Comparison of ENCODE assay signal across 8 mouse cellular contexts in genomic region chr3:67583846-67584186, GRCm38 (mm10). TPM values are rescaled to one million over a fixed set of nuclear protein-coding genes. Genes with fewer than 3 reads are reported as not detected.
DNase-seq lines count a peak whose midpoint lies in the region; ATAC-seq lines count a peak whose summit lies in the region.

No protein-coding gene starts in this region.

- no peak for ATAC-seq in heart, embryonic 13.5 days (ENCODE audit: extremely low read depth, insufficient number of reproducible peaks, low FRiP score, low TSS enrichment)
- no peak for ATAC-seq in forebrain, embryonic 14.5 days
- ATAC-seq in midbrain, embryonic 16.5 days, result no peak

- H3K4me2 ChIP-seq in heart, embryonic 13.5 days, result peak overlapping the region; percentile 87
- peak overlapping the region; percentile 72 for H3K4me2 ChIP-seq in forebrain, embryonic 14.5 days (ENCODE audit: low read length)
- H3K4me2 ChIP-seq in midbrain, embryonic 16.5 days (ENCODE audit: low read length), result peak overlapping the region; percentile 86; the same call in 1 of the 2 replicates

- H3K4me3 ChIP-seq in heart, embryonic 13.5 days, result peak overlapping the region; percentile 71
- 0 out of 2 replicates have a peak overlapping the region, but pooled peaks have one; percentile 88 for H3K4me3 ChIP-seq in forebrain, embryonic 14.5 days (ENCODE audit: low read depth, low read length)
- no peak overlapping the region for H3K4me3 ChIP-seq in midbrain, embryonic 16.5 days (ENCODE audit: low read depth, low read length)

- 77% methylated on average over 6 of the region's 6 CpGs for WGBS in heart, embryonic 13.5 days
- WGBS in forebrain, embryonic 14.5 days, result 85% methylated on average over 6 of the region's 6 CpGs
- WGBS in midbrain, embryonic 16.5 days, result 83% methylated on average over 6 of the region's 6 CpGs

- peaks cover 13% of the 10 kb centered on the region for H3K4me1 ChIP-seq in heart, embryonic 13.5 days
- H3K4me1 ChIP-seq in forebrain, embryonic 14.5 days (ENCODE audit: control insufficient read depth, insufficient read depth, low read length), result peaks cover 6% of the 10 kb centered on the region
- peaks cover 15% of the 10 kb centered on the region; the same call in 1 of the 2 replicates for H3K4me1 ChIP-seq in midbrain, embryonic 16.5 days (ENCODE audit: control insufficient read depth, insufficient read depth, low read length)

- H3K9ac ChIP-seq in heart, embryonic 13.5 days, result peak overlapping the region; percentile 81; the same call in 1 of the 2 replicates
- H3K9ac ChIP-seq in forebrain, embryonic 14.5 days (ENCODE audit: low read length), result no peak overlapping the region
- no peak overlapping the region for H3K9ac ChIP-seq in midbrain, embryonic 16.5 days (ENCODE audit: low read depth, low read length)

- DNase-seq in heart, postnatal 4 days, result no peak
- no peak for DNase-seq in forebrain, embryonic 14.5 days (ENCODE audit: low spot score)
- DNase-seq in kidney, postnatal 10 days, result peak; percentile 23
- no peak for DNase-seq in urinary bladder, postnatal 36 days (ENCODE audit: low spot score in 2 of 2)
- DNase-seq in urinary bladder, postnatal 4 days (ENCODE audit: low spot score in 2 of 2), result no peak
- no peak for DNase-seq in cerebellum, postnatal 25 days

- H3K27me3 ChIP-seq in heart, embryonic 13.5 days (replicated peaks), result peaks cover 16% of the 10 kb centered on the region
- H3K27me3 ChIP-seq in forebrain, embryonic 14.5 days (replicated peaks; ENCODE audit: control insufficient read depth, insufficient read depth, low read length), result 0 out of 2 replicates have a peak, but pooled peaks cover 4% of the 10 kb centered on the region
- no peaks in the 10 kb centered on the region; the same call in 1 of the 2 replicates for H3K27me3 ChIP-seq in midbrain, embryonic 16.5 days (ENCODE audit: control insufficient read depth, insufficient read depth, low read depth, low read length)

- peaks cover 42% of the 10 kb centered on the region for H3K36me3 ChIP-seq in heart, embryonic 13.5 days
- H3K36me3 ChIP-seq in forebrain, embryonic 14.5 days (ENCODE audit: control insufficient read depth, insufficient read depth, low read length), result peaks cover 26% of the 10 kb centered on the region
- peaks cover 5% of the 10 kb centered on the region; the same call in 1 of the 2 replicates for H3K36me3 ChIP-seq in midbrain, embryonic 16.5 days (ENCODE audit: control insufficient read depth, insufficient read depth, low read length)

- no peaks in the 10 kb centered on the region for H3K9me3 ChIP-seq in heart, embryonic 13.5 days
- H3K9me3 ChIP-seq in forebrain, embryonic 14.5 days (replicated peaks; ENCODE audit: control insufficient read depth, low read length), result no peaks in the 10 kb centered on the region
- H3K9me3 ChIP-seq in midbrain, embryonic 16.5 days (replicated peaks; ENCODE audit: control insufficient read depth, low read length, poor library complexity, severe bottlenecking), result no peaks in the 10 kb centered on the region

- H3K27ac ChIP-seq in heart, embryonic 13.5 days (replicated peaks), result no peak overlapping the region
- H3K27ac ChIP-seq in forebrain, embryonic 14.5 days (ENCODE audit: low read depth, low read length), result no peak overlapping the region
- no peak overlapping the region for H3K27ac ChIP-seq in midbrain, embryonic 16.5 days (ENCODE audit: low read length)

RNA-seq across cellular contexts. Expression of gene Mfsd1, which starts 1.3 kb away (rescaled TPM):
- 39.5 and 40.3 TPM in 2 replicates for polyA plus RNA-seq in heart, embryonic 13.5 days (2015; fragmentation: Nextera tagmentation; extraction: Ambion mirVana)
- 10 to 100 TPM; 36.8 to 38.2 TPM for total RNA-seq in heart, postnatal 4 days (2021)
- polyA plus RNA-seq in forebrain, embryonic 14.5 days (2014; fragmentation: Nextera tagmentation; extraction: Ambion mirVana), result 41.2 and 43.2 TPM in 2 replicates
- polyA plus RNA-seq in midbrain, embryonic 16.5 days (2015; fragmentation: Nextera tagmentation; extraction: Ambion mirVana), result 29.5 and 29.6 TPM in 2 replicates
